Mouse (Mus musculus) small intestine, adult 2 months (tissue): ENCODE measurements around the gene Lin52.
A peak's percentile ranks its signal among the peaks of the same experiment; 100 is the strongest.

Experiments
- CTCF ChIP-seq: fragments of 200-500 bp; IDR thresholded peaks from 2 replicates; pipeline ENCODE4 v1.5.1; 2012; ENCODE audit warnings: low read depth, mild to moderate bottlenecking, control low read depth, inconsistent platforms, low read length, moderate library complexity, mixed read lengths; ENCODE audit not compliant: insufficient replicate concordance, insufficient read length; ENCODE audit errors: extremely low read depth
- POLR2A ChIP-seq: fragments of 200-500 bp; IDR thresholded peaks from 2 replicates; pipeline ENCODE4 v1.6.1; 2012; ENCODE audit warnings: low read depth, mild to moderate bottlenecking, control low read depth, inconsistent platforms, low read length, moderate library complexity

GRCm38 (mm10) chr12:84450718-84451646 lies at the start of gene Lin52, which contains the start of gene Aldh6a1:
- peak; percentile 90 for TF ChIP-seq POLR2A
- no peak for TF ChIP-seq CTCF
